Mouse (Mus musculus) liver, embryonic 14.5 days (tissue): ENCODE measurements at regions not wholly inside any gene's neighbourhood (a gene's known extent, or its start where the extent isn't known, plus 50 kb on each side); places are given as distances from the start of the nearest gene placed in this dataset.
A peak's percentile ranks its signal among the peaks of the same experiment; 100 is the strongest.

Experiments used
- CTCF ChIP-seq: IDR thresholded peaks from 2 replicates; pipeline ENCODE4 v1.5.1; 2016; ENCODE audit warnings: antibody characterized with exemption, low read depth, control low read depth
- EP300 ChIP-seq: IDR thresholded peaks from 2 replicates; pipeline ENCODE4 v1.6.1; 2016; ENCODE audit warnings: antibody characterized with exemption, low read depth

DNA sequence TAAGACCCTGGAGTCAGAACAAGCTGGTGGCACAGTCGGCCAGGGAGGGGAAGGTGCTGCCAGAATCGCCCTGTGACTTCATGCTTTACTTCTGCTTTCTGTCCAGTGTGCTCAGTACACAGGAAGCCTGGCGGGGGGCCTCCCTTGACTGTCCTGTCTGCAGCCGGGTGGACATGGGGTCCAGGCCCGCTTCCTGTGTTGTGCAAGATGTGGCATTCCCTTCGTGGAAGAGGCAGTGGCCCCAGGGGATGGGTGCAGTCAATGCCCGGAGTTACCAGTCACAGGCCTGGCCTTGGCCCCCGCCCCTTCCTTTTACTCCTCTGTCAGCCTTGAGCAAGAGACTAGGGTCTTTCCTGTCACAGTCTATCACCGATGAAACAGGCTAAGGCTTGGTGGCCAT is 64.3 kb upstream of the Tmem189 start:
- TF ChIP-seq EP300 (peak; percentile 38), CTCF (no peak)
